Mouse (Mus musculus) limb, embryonic 10.5 days (tissue): ENCODE results near the gene Rps27a. TPM values are rescaled to one million over a fixed set of nuclear protein-coding genes. Genes with fewer than 3 reads are reported as not detected.

Source experiments
- DNase-seq: peaks from one replicate; pipeline ENCODE4 v3.0.0-alpha.2; 2017; ENCODE audit warnings: low spot score
- H3K27ac ChIP-seq: fragments of 300-500 bp; sonication (generic); 2 replicates; pipeline ENCODE4 v1.5.1; 2016; ENCODE audit warnings: mild to moderate bottlenecking
- H3K27me3 ChIP-seq: fragments of 300-500 bp; sonication (generic); 2 replicates; pipeline ENCODE4 v1.6.1; 2016; ENCODE audit warnings: low read depth, mild to moderate bottlenecking; ENCODE audit not compliant: poor library complexity, severe bottlenecking
- H3K36me3 ChIP-seq: fragments of 300-500 bp; sonication (generic); 2 replicates; pipeline ENCODE4 v1.6.1; 2016; ENCODE audit warnings: mild to moderate bottlenecking, moderate library complexity
- H3K4me1 ChIP-seq: fragments of 300-500 bp; sonication (generic); 2 replicates; pipeline ENCODE4 v1.6.1; 2016
- H3K4me3 ChIP-seq: fragments of 300-500 bp; sonication (generic); 2 replicates; pipeline ENCODE4 v1.5.1; 2016; ENCODE audit warnings: mild to moderate bottlenecking, moderate library complexity
- H3K9me3 ChIP-seq: fragments of 300-500 bp; sonication (generic); replicated peaks from 2 replicates; pipeline ENCODE4 v1.6.1; 2016; ENCODE audit warnings: mild to moderate bottlenecking
- WGBS: fragments of 180-500 bp; shearing (Covaris S2); methylation state at CpG from one replicate; pipeline ENCODE4 v1.1.7; 2016; 5-methylcytosine and 5-hydroxymethylcytosine counted together
- polyA plus RNA-seq: library from polyadenylated mRNA; unstranded; fragments of >200 nt; fragmentation: Nextera tagmentation; extraction: Ambion mirVana; gene quantifications from 2 replicates; pipeline ENCODE4 v1.2.1, GENCODE M21; 2016

Gene Rps27a
- 1,063 and 1,282 TPM in 2 replicates for polyA plus RNA-seq

- Histone ChIP-seq H3K27me3 (no peaks in the 10 kb centered on the region), H3K4me1 (peaks cover 11% of the 10 kb centered on the region), H3K27ac (peak within 1 kb of the TSS; percentile 95), H3K9me3 (no peaks in the 10 kb centered on the region), H3K4me3 (peak within 1 kb of the TSS; percentile 74), H3K36me3 (peaks cover 40% of the 10 kb centered on the region)
- WGBS = under 1% methylated on average over 46 of the region's 46 CpGs
- DNase-seq = peak; percentile 90
These were observed at the start of gene Rps27a, which contains the start of gene Clhc1 for GRCm38 (mm10) chr11:29547752-29548503. Gene Rps27a, minus strand, starts transcription at chr11:29548109. Gene Clhc1, plus strand, starts transcription at chr11:29547950.

DNA sequence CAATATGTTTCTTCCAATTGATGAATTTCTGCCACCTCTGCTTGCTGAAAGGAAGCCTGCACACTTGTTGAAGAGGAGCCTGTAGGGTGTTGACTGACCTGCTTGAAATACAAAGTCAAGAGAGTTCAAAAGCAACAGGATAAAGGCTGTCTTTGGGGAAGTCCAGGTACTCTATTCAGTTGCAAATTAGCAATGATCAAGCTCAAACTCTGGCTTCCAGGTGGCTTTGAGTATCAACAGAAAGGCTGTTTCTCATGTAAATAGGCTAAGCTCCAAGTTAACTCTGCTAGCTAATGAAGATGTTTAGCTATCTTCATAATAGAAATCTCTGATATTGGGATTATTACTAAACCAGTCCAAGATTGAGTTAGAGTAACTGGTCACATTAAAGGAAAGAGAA lies 49.2 kb upstream of the Rps27a start:
- DNase-seq = no peak

GRCm38 (mm10) chr11:29595217-29595616 lies 47.3 kb upstream of the Rps27a start:
- Histone ChIP-seq H3K36me3 (no peaks in the 10 kb centered on the region), H3K9me3 (no peaks in the 10 kb centered on the region), H3K27me3 (no peaks in the 10 kb centered on the region), H3K27ac (no peak overlapping the region), H3K4me1 (no peaks in the 10 kb centered on the region), H3K4me3 (no peak overlapping the region)
- DNase-seq = no peak

More for the DNA sequence above, 49.2 kb upstream of the Rps27a start:
- Histone ChIP-seq H3K4me3 (no peak overlapping the region), H3K27ac (no peak overlapping the region), H3K9me3 (no peaks in the 10 kb centered on the region), H3K27me3 (no peaks in the 10 kb centered on the region), H3K4me1 (no peaks in the 10 kb centered on the region), H3K36me3 (no peaks in the 10 kb centered on the region)

DNA sequence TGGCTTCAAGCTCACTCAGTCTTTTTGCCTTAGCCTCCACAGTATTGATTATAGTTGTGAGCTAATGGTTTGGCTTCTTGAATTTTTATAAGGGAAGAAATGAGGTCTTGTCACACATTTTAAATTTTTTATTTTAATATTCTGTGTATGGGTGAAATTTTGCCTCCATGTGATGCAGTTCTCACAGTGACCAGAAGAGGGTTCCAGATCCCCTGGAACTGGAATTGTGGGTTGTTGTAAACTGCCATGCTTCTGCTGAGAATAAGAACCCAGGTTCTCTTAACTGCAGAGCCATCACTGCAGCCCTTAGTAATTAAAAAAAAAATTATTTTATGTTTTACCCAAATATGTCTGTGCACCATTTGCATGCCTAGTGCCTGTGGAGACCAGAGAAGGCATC lies 31.7 kb upstream of the Rps27a start:
- DNase-seq = no peak
- Histone ChIP-seq H3K27me3 (no peaks in the 10 kb centered on the region), H3K27ac (no peak overlapping the region), H3K36me3 (no peaks in the 10 kb centered on the region), H3K4me3 (no peak overlapping the region), H3K9me3 (no peaks in the 10 kb centered on the region), H3K4me1 (no peaks in the 10 kb centered on the region)

GRCm38 (mm10) chr11:29572656-29573055 lies 24.7 kb upstream of the Rps27a start:
- Histone ChIP-seq H3K27me3 (no peaks in the 10 kb centered on the region), H3K9me3 (no peaks in the 10 kb centered on the region), H3K4me3 (no peak overlapping the region), H3K36me3 (no peaks in the 10 kb centered on the region), H3K4me1 (no peaks in the 10 kb centered on the region), H3K27ac (no peak overlapping the region)
- no peak for DNase-seq
- 84% methylated on average over 2 of the region's 2 CpGs for WGBS

- Histone ChIP-seq H3K36me3 (no peaks in the 10 kb centered on the region), H3K4me3 (no peak overlapping the region), H3K27ac (no peak overlapping the region), H3K4me1 (no peaks in the 10 kb centered on the region), H3K27me3 (no peaks in the 10 kb centered on the region), H3K9me3 (no peaks in the 10 kb centered on the region)
- WGBS = 87% methylated on average over 3 of the region's 3 CpGs
- DNase-seq = no peak
These were observed 23.6 kb upstream of the Rps27a start for GRCm38 (mm10) chr11:29571536-29571935.

- 88% methylated on average over 2 of the region's 2 CpGs for WGBS
- Histone ChIP-seq H3K9me3 (no peaks in the 10 kb centered on the region), H3K4me3 (no peak overlapping the region), H3K4me1 (no peaks in the 10 kb centered on the region), H3K36me3 (no peaks in the 10 kb centered on the region), H3K27ac (no peak overlapping the region), H3K27me3 (no peaks in the 10 kb centered on the region)
- DNase-seq = no peak
These were observed 15.5 kb upstream of the Rps27a start for GRCm38 (mm10) chr11:29563406-29563805.

GRCm38 (mm10) chr11:29560990-29561389 lies 13.1 kb upstream of the Rps27a start:
- Histone ChIP-seq H3K27ac (no peak overlapping the region), H3K9me3 (no peaks in the 10 kb centered on the region), H3K4me3 (no peak overlapping the region), H3K27me3 (no peaks in the 10 kb centered on the region), H3K36me3 (no peaks in the 10 kb centered on the region), H3K4me1 (no peaks in the 10 kb centered on the region)
- DNase-seq = no peak
- 87% methylated on average over 3 of the region's 3 CpGs for WGBS

DNA sequence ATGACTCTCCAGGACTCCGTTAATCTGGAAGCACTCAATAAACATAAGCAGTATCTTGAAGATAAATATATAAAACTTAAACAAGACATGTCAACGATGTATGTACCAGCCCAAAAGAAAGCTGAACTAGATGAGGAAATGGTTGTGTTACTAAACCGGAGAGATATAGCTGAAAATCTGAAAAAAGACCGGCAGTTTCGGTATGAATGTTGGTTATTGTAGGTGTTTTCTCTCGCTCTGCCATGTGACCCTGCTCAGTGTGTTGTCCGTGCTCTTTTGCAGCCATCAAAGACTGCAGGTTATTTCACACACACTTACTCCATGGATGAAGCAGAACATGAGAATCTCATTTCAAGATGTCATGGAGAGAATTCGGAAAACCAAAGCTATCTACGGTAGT lies 12.5 kb upstream of the Rps27a start:
- Histone ChIP-seq H3K9me3 (no peaks in the 10 kb centered on the region), H3K4me1 (no peaks in the 10 kb centered on the region), H3K27me3 (no peaks in the 10 kb centered on the region), H3K27ac (no peak overlapping the region), H3K36me3 (no peaks in the 10 kb centered on the region), H3K4me3 (no peak overlapping the region)
- DNase-seq = no peak
- WGBS = 92% methylated on average over 9 of the region's 9 CpGs

DNA sequence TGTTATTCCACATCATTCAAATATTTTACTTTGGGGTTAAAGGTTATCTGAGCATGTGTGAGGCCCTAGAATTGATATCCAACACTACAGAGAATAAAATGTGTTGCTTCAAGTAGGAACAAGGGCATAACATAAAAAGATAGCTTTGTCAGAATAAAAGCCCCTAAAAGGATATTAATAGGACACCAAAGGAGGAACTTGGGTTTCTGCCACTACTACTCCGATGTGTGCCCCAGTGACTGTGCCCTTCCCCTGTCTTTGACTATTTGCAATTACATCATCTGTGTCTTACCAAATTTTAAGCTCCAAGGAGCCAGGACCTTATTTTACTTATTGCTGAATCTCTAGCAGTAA lies 1.5 kb upstream of the Rps27a start:
- Histone ChIP-seq H3K4me1 (peaks cover 11% of the 10 kb centered on the region), H3K27me3 (no peaks in the 10 kb centered on the region), H3K9me3 (no peaks in the 10 kb centered on the region), H3K4me3 (no peak overlapping the region), H3K36me3 (peaks cover 25% of the 10 kb centered on the region), H3K27ac (no peak overlapping the region)
- 98% methylated on average over 1 of the region's 1 CpGs for WGBS
- no peak for DNase-seq

- peaks cover 11% of the 10 kb centered on the region for H3K4me1 ChIP-seq
- peaks cover 32% of the 10 kb centered on the region for H3K36me3 ChIP-seq
- H3K4me3 ChIP-seq = peak overlapping the region; percentile 74
- 27% methylated on average over 23 of the region's 23 CpGs for WGBS
- H3K9me3 ChIP-seq = no peaks in the 10 kb centered on the region
- H3K27me3 ChIP-seq = no peaks in the 10 kb centered on the region
- H3K27ac ChIP-seq = peak overlapping the region; percentile 95
- no peak for DNase-seq
These were observed 855 bp upstream of the Rps27a start for GRCm38 (mm10) chr11:29548504-29549424.

GRCm38 (mm10) chr11:29547249-29547751 lies 609 bp downstream of the Rps27a start:
- Histone ChIP-seq H3K27me3 (no peaks in the 10 kb centered on the region), H3K27ac (peak overlapping the region; percentile 95), H3K4me1 (peaks cover 11% of the 10 kb centered on the region), H3K4me3 (peak overlapping the region; percentile 74), H3K36me3 (peaks cover 45% of the 10 kb centered on the region), H3K9me3 (no peaks in the 10 kb centered on the region)
- DNase-seq = no peak
- WGBS = under 1% methylated on average over 27 of the region's 27 CpGs

DNA sequence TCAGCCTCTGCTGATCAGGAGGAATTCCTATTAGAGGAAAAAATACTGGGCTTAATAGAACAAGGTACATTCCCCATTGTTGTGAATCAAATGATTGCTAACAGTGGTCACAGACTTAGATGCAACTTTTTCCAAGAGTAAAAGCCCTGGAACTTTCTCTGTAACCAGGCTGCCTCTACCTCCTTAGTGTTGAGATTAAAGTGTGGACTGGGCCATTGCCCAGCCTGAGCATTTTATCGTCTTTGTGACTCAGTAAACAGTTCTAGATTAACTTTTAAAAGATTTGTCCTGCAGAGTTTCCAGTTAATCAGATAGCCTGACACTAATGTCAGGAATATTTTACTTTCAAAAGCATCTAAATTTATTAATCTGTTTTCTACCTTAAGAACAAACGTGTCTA lies 1.1 kb downstream of the Rps27a start:
- WGBS = 22% methylated on average over 2 of the region's 2 CpGs
- Histone ChIP-seq H3K9me3 (no peaks in the 10 kb centered on the region), H3K27ac (peak overlapping the region; percentile 95), H3K4me1 (peaks cover 11% of the 10 kb centered on the region), H3K4me3 (peak overlapping the region; percentile 74), H3K36me3 (peaks cover 49% of the 10 kb centered on the region), H3K27me3 (no peaks in the 10 kb centered on the region)
- no peak for DNase-seq
